In the genomic region with DNA sequence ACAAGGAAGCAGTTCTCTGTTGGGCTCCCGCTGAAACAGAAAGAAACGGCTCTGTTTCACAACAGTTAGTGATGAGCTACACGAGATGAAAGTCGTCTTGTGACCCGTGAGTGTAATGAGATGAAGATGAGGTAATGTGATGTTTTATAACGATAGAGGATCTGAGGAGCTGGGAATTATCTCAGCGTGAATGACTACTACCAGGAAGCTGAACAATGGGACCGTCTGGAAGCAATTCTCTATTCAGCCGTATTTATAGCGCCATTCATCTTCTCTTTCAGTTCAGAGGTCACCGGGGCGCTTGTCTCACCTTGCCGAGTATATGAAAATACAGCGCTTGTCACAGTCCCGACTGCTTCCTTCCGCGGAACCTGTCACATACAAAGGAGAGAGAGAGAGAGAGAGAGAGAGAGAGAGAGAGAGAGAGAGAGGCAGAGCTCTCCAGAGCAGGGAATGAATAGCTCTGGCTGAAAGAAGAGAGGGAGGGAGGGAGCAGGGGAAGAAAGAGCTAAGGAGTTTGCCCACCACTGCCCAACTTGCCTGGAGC, we compare ENCODE assay signal across 10 mouse cellular contexts. TPM values are rescaled to one million over a fixed set of nuclear protein-coding genes. Genes with fewer than 3 reads are reported as not detected.
DNase-seq lines count a peak whose midpoint lies in the region; ATAC-seq and TF ChIP-seq lines count a peak whose summit lies in the region.
"Had no signal": no experiment of that assay in that cellular context is flagged by ENCODE, and none has a peak within 500 bp of the region (broad histone marks: within the 10 kb centered on the region; RNA-seq: fewer than 3 reads in every experiment).

No protein-coding gene starts in this region.

- H3K4me1 ChIP-seq in heart, postnatal 0 days (ENCODE audit: control insufficient read depth, insufficient read depth) = no peaks in the 10 kb centered on the region
- peaks cover 18% of the 10 kb centered on the region for H3K4me1 ChIP-seq in embryonic facial prominence, embryonic 10.5 days
- peaks cover 4% of the 10 kb centered on the region; the same call in 1 of the 2 replicates for H3K4me1 ChIP-seq in intestine, embryonic 14.5 days (replicated peaks; ENCODE audit: control insufficient read depth, insufficient read depth, low read length)
- H3K4me1 ChIP-seq in neural tube, embryonic 13.5 days (replicated peaks) = peaks cover 18% of the 10 kb centered on the region

- no peak overlapping the region for H3K27ac ChIP-seq in heart, postnatal 0 days (ENCODE audit: low read depth)
- H3K27ac ChIP-seq in embryonic facial prominence, embryonic 10.5 days (replicated peaks) = no peak overlapping the region
- H3K27ac ChIP-seq in intestine, embryonic 14.5 days (ENCODE audit: low read depth) = no peak overlapping the region
- H3K27ac ChIP-seq in neural tube, embryonic 13.5 days (replicated peaks) = peak overlapping the region; percentile 84
- H3K27ac ChIP-seq: liver, embryonic 14.5 days had no signal

- WGBS in heart, postnatal 0 days = 29% methylated on average over 17 of the region's 17 CpGs
- WGBS in embryonic facial prominence, embryonic 10.5 days = 14% methylated on average over 17 of the region's 17 CpGs
- WGBS in intestine, embryonic 14.5 days = 10% methylated on average over 17 of the region's 17 CpGs
- WGBS in neural tube, embryonic 13.5 days = under 1% methylated on average over 17 of the region's 17 CpGs

- no peak overlapping the region for H3K9ac ChIP-seq in heart, postnatal 0 days (replicated peaks; ENCODE audit: low read depth, low read length)
- no peak overlapping the region for H3K9ac ChIP-seq in intestine, embryonic 14.5 days (ENCODE audit: low read length)
- peak overlapping the region; percentile 45 for H3K9ac ChIP-seq in neural tube, embryonic 13.5 days
- H3K9ac ChIP-seq: liver, embryonic 14.5 days had no signal

- H3K4me2 ChIP-seq in heart, postnatal 0 days (ENCODE audit: low read depth, low read length) = peak overlapping the region; percentile 9; the same call in 1 of the 2 replicates
- H3K4me2 ChIP-seq in intestine, embryonic 14.5 days (ENCODE audit: low read length) = 0 out of 2 replicates have a peak overlapping the region, but pooled peaks have one; percentile 13
- peak overlapping the region; percentile 49 for H3K4me2 ChIP-seq in neural tube, embryonic 13.5 days

- no peaks in the 10 kb centered on the region for H3K36me3 ChIP-seq in heart, postnatal 0 days (replicated peaks; ENCODE audit: control insufficient read depth, insufficient read depth, low read length)
- no peaks in the 10 kb centered on the region for H3K36me3 ChIP-seq in embryonic facial prominence, embryonic 10.5 days (replicated peaks)
- no peaks in the 10 kb centered on the region for H3K36me3 ChIP-seq in intestine, embryonic 14.5 days (ENCODE audit: control insufficient read depth, insufficient read depth, low read length)
- no peaks in the 10 kb centered on the region for H3K36me3 ChIP-seq in neural tube, embryonic 13.5 days

- no peak for DNase-seq in heart, postnatal 0 days (ENCODE audit: low spot score)
- DNase-seq in heart, postnatal 10 days = no peak
- peak; percentile 35 for DNase-seq in embryonic facial prominence, embryonic 10.5 days (ENCODE audit: low spot score)
- no peak for DNase-seq in intestine, embryonic 14.5 days (ENCODE audit: low spot score)
- DNase-seq in lung, postnatal 25 days (ENCODE audit: low spot score) = no peak
- no peak for DNase-seq in liver
- no peak for DNase-seq in heart, adult 18-20 months

- H3K27me3 ChIP-seq in heart, postnatal 0 days (ENCODE audit: control insufficient read depth, insufficient read depth, low read length) = no peaks in the 10 kb centered on the region
- 0 out of 2 replicates have a peak, but pooled peaks cover 14% of the 10 kb centered on the region for H3K27me3 ChIP-seq in embryonic facial prominence, embryonic 10.5 days (replicated peaks; ENCODE audit: low read depth, poor library complexity, severe bottlenecking)
- no peaks in the 10 kb centered on the region for H3K27me3 ChIP-seq in intestine, embryonic 14.5 days (replicated peaks; ENCODE audit: control insufficient read depth, insufficient read depth, low read length)
- no peaks in the 10 kb centered on the region for H3K27me3 ChIP-seq in neural tube, embryonic 13.5 days

- TF ChIP-seq CTCF in heart, postnatal 0 days (IDR thresholded peaks at IDR 0.05; ENCODE audit: low read depth) = no peak

- no peaks in the 10 kb centered on the region for H3K9me3 ChIP-seq in heart, postnatal 0 days (replicated peaks; ENCODE audit: control insufficient read depth, low read length)
- no peaks in the 10 kb centered on the region for H3K9me3 ChIP-seq in embryonic facial prominence, embryonic 10.5 days
- no peaks in the 10 kb centered on the region for H3K9me3 ChIP-seq in intestine, embryonic 14.5 days (ENCODE audit: control insufficient read depth, low read length)
- no peaks in the 10 kb centered on the region for H3K9me3 ChIP-seq in neural tube, embryonic 13.5 days

- no peak overlapping the region for H3K4me3 ChIP-seq in heart, postnatal 0 days (ENCODE audit: low read depth, low read length)
- H3K4me3 ChIP-seq in embryonic facial prominence, embryonic 10.5 days = no peak overlapping the region
- no peak overlapping the region for H3K4me3 ChIP-seq in intestine, embryonic 14.5 days (ENCODE audit: low read depth, low read length)
- H3K4me3 ChIP-seq in neural tube, embryonic 13.5 days = peak overlapping the region; percentile 17

- ATAC-seq in heart, postnatal 0 days (ENCODE audit: insufficient read depth, low read depth) = no peak
- ATAC-seq in intestine, embryonic 14.5 days (replicated peaks; ENCODE audit: low FRiP score, low TSS enrichment, low read depth) = peak; percentile 37; the same call in 1 of the 2 replicates
- peak; percentile 71 for ATAC-seq in neural tube, embryonic 13.5 days (ENCODE audit: low read depth)

- TF ChIP-seq EP300 in heart, postnatal 0 days (IDR thresholded peaks at IDR 0.05; ENCODE audit: low read depth) = no peak

- intact Hi-C loops in heart, postnatal 10 days (cut with DNase I) = no loop called here

RNA-seq across cellular contexts. Expression of a gene that starts 8.5 kb away (rescaled TPM):
- total RNA-seq in heart, postnatal 0 days (2014; rRNA removed; ENCODE audit: low replicate concordance) = 20.0 and 30.7 TPM in 2 replicates
- polyA plus RNA-seq in heart, postnatal 0 days (2015; fragmentation: Nextera tagmentation; extraction: Ambion mirVana) = 20.6 and 20.8 TPM in 2 replicates
- 10 to 100 TPM; 24.6 to 26.1 TPM for total RNA-seq in heart, postnatal 10 days (2021)
- 98.9 TPM in 2 replicates for polyA plus RNA-seq in embryonic facial prominence, embryonic 10.5 days (2016; fragmentation: Nextera tagmentation; extraction: Ambion mirVana)
- polyA plus RNA-seq in intestine, embryonic 14.5 days (2014; fragmentation: Nextera tagmentation; extraction: Ambion mirVana) = 57.0 and 58.5 TPM in 2 replicates
- polyA plus RNA-seq in neural tube, embryonic 13.5 days (2015; fragmentation: Nextera tagmentation; extraction: Ambion mirVana) = 97.3 and 111 TPM in 2 replicates
- total RNA-seq in heart, adult 18-20 months (2021) = 10 to 100 TPM; 17.7 to 19.9 TPM

RNA-seq across cellular contexts. Expression of a gene that starts 12.3 kb away (rescaled TPM):
- total RNA-seq in heart, postnatal 0 days (2014; rRNA removed; ENCODE audit: low replicate concordance) = 12.1 and 12.9 TPM in 2 replicates
- 5.1 and 6.7 TPM in 2 replicates for polyA plus RNA-seq in heart, postnatal 0 days (2015; fragmentation: Nextera tagmentation; extraction: Ambion mirVana)
- total RNA-seq in heart, postnatal 10 days (2021) = 1 to 10 TPM; 5.3 to 6.5 TPM
- 5.0 and 6.2 TPM in 2 replicates for polyA plus RNA-seq in embryonic facial prominence, embryonic 10.5 days (2016; fragmentation: Nextera tagmentation; extraction: Ambion mirVana)
- polyA plus RNA-seq in intestine, embryonic 14.5 days (2014; fragmentation: Nextera tagmentation; extraction: Ambion mirVana) = 12.5 and 12.8 TPM in 2 replicates
- 7.2 and 8.3 TPM in 2 replicates for polyA plus RNA-seq in neural tube, embryonic 13.5 days (2015; fragmentation: Nextera tagmentation; extraction: Ambion mirVana)
- total RNA-seq in heart, adult 18-20 months (2021) = 1 to 10 TPM; 1.6 to 2.3 TPM

RNA-seq across cellular contexts. Expression of a gene that starts 47.4 kb away (rescaled TPM):
- total RNA-seq in heart, postnatal 0 days (2014; rRNA removed; ENCODE audit: low replicate concordance) = not detected in 2 replicates
- not detected in 2 replicates for polyA plus RNA-seq in heart, postnatal 0 days (2015; fragmentation: Nextera tagmentation; extraction: Ambion mirVana)
- total RNA-seq in heart, postnatal 10 days (2021) = not detected
- not detected in 2 replicates for polyA plus RNA-seq in embryonic facial prominence, embryonic 10.5 days (2016; fragmentation: Nextera tagmentation; extraction: Ambion mirVana)
- not detected in 2 replicates for polyA plus RNA-seq in intestine, embryonic 14.5 days (2014; fragmentation: Nextera tagmentation; extraction: Ambion mirVana)
- polyA plus RNA-seq in neural tube, embryonic 13.5 days (2015; fragmentation: Nextera tagmentation; extraction: Ambion mirVana) = not detected in 2 replicates
- not detected for total RNA-seq in heart, adult 18-20 months (2021)
- polyA plus RNA-seq: liver, embryonic 14.5 days; stomach, embryonic 16.5 days had no signal
